Mouse (Mus musculus) bone marrow macrophage, adult 2 months (primary cell): Measurements from ENCODE around the gene Eif2a. TPM values are rescaled to one million over a fixed set of nuclear protein-coding genes. Genes with fewer than 3 reads are reported as not detected.

Experiments used
- H3K27ac ChIP-seq: 2 replicates; pipeline ENCODE4 v1.5.1; 2012; ENCODE audit warnings: low read depth, low read length; ENCODE audit not compliant: insufficient read depth
- H3K4me1 ChIP-seq: 2 replicates; pipeline ENCODE4 v1.6.1; 2012; ENCODE audit warnings: low read length; ENCODE audit not compliant: control insufficient read depth, insufficient read depth
- H3K4me3 ChIP-seq: 2 replicates; pipeline ENCODE4 v1.5.1; 2012; ENCODE audit warnings: mild to moderate bottlenecking, low read length, moderate library complexity; ENCODE audit not compliant: insufficient read depth
- CTCF ChIP-seq: IDR thresholded peaks from 2 replicates; pipeline ENCODE4 v1.5.1; 2012; ENCODE audit warnings: low read depth, mild to moderate bottlenecking, low read length, moderate library complexity
- POLR2A ChIP-seq: IDR thresholded peaks from 2 replicates; pipeline ENCODE4 v1.6.1; 2012; ENCODE audit warnings: mild to moderate bottlenecking, low read depth, low read length, borderline replicate concordance
- polyA plus RNA-seq: library from polyadenylated mRNA; stranded (reverse); fragments of >200 nt; gene quantifications from 2 replicates; pipeline ENCODE4 v1.2.4, GENCODE M21; 2012; ENCODE audit not compliant: missing spikeins, insufficient read depth, insufficient read length

The Eif2a gene
- 102 and 111 TPM in 2 replicates for polyA plus RNA-seq

DNA sequence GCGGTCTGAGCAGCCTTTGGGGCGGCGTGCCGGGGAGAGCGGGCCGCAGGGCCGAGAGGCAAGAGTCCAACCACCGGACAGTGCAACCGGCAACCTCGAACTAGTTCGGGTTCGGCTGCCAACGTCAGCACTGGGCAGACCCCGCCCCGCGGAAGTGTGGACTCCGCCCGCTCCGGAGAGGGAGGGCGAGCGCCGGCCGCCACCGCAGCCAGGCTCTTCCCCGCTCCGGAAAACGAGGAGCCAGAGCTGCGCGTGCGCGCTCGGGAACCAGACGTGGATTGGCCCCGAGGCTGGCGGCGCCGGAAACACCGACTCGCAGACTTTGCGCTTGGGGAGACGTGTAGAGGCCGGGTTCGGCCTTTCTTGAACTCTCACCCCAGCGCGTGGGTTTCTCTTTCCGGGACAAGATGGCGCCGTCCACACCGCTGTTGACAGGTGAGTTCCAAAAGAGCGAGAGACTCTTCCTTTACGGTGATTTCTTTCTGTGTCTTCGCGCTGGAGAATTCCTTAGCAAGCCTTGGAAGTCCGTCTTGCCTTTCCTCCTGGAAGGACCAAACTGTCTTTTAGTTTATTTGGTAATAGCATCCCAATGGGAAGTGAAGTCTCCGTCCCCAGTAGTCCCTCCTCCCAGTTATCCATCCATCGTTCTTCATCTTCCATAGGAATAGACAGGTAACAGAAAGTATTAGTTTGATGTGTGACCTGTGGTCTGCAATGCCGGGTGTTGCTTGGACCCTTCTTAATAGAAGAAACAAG lies at the start of gene Eif2a, which contains the start of gene Serp1:
Gene Eif2a, plus strand, starts transcription at position 170 of the 756 bp plus-strand sequence.
Gene Serp1, minus strand, starts transcription at position 241 of the 756 bp plus-strand sequence.
- Histone ChIP-seq H3K4me1 (peaks cover 18% of the 10 kb centered on the region), H3K27ac (peak within 1 kb of the TSS; percentile 80), H3K4me3 (peak within 1 kb of the TSS; percentile 98)
- TF ChIP-seq CTCF (no peak), POLR2A (no peak)

DNA sequence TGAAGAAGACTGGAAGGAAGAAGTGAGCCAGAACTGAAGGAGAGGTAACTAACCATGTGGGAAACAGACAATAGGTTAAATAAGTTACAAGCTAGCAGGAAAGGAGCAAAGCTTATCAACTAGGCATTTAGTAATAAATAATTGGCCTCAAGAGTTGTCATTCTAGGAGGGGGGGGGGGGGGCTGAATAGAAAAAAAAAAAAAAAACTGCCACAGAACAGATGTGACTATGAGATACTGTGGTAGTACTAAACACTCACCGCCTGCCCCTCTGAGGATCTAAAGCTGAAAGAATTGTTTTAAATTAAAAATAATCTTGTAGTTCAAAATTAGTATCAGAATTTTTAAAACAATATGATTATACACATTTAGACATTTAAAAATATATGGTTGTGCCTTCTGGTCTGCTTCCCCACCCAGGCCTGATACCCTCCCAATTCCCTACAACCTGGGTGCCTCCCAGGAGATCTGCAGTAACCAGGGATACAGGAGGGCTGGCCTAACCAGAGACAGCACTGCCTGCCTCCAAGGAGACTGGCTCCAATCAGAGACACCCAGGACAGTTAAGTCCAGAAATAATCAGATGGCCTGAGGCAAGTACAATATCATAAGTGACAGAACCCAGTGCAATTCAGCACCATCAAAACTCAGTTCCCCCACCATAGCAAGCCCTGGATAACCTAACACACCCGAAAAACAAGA lies 46.7 kb upstream of the Eif2a start:
- Histone ChIP-seq H3K4me3 (no peak overlapping the region), H3K27ac (no peak overlapping the region), H3K4me1 (no peaks in the 10 kb centered on the region)
- TF ChIP-seq CTCF (no peak), POLR2A (no peak)

DNA sequence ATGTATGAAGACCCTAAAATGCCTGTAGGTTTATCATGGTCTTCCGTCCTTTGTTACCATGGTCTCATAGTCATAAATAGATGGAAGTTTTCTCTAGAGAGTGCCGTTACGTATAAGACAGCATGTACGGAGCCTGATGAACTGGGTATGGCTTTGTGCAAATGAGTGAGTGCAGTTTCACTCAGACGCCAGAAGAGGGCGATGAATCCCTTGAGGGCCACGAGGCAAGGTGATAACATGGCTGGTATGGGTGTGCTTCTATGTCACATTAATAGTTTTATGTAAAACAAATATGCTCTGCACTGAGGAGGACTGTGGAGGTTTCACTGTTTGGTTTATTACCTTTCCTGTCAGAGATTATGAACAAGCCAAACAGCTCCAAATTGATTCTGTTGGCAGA lies 39.7 kb upstream of the Eif2a start:
- H3K27ac ChIP-seq = no peak overlapping the region
- TF ChIP-seq POLR2A (no peak), CTCF (no peak)
- 0 out of 2 replicates have a peak, but pooled peaks cover 2% of the 10 kb centered on the region for H3K4me1 ChIP-seq
- no peak overlapping the region for H3K4me3 ChIP-seq

DNA sequence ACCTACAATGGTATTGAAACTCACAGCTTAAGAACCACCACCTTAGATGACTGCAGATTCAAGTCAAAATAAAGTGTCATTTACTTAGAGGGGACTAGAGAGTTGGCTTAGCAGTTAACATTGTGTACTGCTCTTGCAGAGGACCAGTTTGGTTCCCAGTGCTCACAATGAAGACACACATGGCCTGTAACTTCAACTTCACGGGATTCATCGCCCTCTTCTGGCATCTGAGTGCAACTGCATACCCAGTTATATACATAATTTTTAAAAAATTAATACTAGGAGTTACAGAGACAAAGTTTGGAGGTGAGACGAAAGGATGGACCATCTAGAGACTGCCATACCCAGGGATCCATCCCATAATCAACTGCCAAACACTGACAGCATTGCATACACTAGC lies 38.5 kb upstream of the Eif2a start:
- 0 out of 2 replicates have a peak, but pooled peaks cover 2% of the 10 kb centered on the region for H3K4me1 ChIP-seq
- no peak overlapping the region for H3K27ac ChIP-seq
- H3K4me3 ChIP-seq = no peak overlapping the region
- TF ChIP-seq POLR2A (no peak), CTCF (no peak)

DNA sequence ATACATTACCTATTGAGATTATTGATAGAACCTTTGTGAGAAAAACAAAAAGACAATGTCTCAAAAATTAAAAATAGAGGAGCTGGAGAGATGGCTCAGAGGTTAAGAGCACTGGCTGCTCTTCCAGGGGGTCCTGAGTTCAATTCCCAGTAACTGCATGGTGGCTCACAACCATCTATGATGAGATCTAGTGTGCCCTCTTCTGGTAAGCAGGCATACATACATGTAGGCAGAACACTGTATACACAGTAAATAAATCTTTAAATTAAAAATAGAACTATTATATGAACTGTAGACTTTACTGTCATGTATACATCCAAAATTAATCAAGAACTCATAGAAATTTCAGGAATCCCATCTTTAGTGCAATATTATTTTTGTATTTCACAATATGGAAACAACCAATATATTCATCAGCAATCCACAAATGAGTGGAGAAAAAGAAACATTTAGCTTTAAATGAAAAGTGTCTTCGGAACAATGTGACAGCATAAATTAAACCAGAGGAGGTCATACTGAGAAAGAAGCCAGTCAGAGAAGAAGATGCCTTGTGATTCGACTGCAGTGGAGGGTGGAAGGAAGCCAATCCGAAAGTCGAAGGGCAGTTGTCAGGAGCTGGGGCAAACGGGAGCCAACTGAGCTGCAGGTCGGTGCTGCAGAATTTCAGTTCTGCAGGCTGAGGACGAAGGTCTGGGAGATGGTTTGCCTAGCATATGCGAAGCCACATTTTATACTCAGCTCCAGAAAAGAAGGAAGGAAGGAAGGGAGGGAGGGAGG lies 37.4 kb upstream of the Eif2a start:
- Histone ChIP-seq H3K4me1 (0 out of 2 replicates have a peak, but pooled peaks cover 2% of the 10 kb centered on the region), H3K4me3 (peak overlapping the region; percentile 30), H3K27ac (no peak overlapping the region)
- TF ChIP-seq CTCF (no peak; the same call in 1 of the 2 replicates), POLR2A (no peak)

DNA sequence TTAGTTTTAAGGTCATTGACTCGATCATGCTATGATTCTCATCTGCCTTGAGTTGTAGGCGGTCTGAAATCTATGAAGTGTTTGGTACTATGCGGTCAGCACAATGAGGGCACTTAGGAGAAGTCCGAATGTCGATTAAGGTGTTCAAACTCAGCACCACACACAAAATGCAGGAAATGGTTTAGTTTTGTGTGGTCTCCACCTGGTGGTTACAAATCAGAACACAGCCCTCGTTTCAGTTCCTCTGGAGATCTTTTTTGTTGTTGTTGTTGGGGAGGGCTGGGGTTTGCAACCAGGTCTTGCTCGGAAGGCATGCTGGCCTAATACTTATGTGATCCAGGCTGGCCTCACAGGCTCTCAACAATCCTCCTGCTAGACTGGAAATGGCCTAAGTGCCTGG lies 34.8 kb upstream of the Eif2a start:
- Histone ChIP-seq H3K4me3 (no peak overlapping the region), H3K27ac (no peak overlapping the region), H3K4me1 (0 out of 2 replicates have a peak, but pooled peaks cover 2% of the 10 kb centered on the region)
- TF ChIP-seq POLR2A (no peak), CTCF (no peak)

DNA sequence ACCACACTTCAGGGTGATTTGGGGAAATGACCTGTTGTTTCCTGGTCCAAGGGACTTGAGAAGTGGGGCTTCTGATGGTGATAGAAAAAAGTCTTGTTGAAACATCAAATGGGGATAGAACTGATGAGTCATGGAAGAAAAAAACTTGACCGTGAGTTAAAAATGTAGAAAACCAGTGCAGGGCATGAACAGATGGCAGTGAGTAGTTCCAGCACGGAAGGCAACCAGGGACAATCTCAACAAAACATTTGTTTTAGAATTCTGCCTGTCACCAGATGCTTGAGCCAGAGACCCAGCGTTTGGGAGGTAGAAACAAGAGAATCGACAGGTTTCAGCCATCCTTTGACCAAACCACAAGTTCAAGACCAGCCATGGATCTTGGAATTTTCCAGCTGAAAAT lies 32.0 kb upstream of the Eif2a start:
- TF ChIP-seq CTCF (no peak), POLR2A (no peak)
- Histone ChIP-seq H3K27ac (no peak overlapping the region), H3K4me1 (no peaks in the 10 kb centered on the region), H3K4me3 (no peak overlapping the region)

DNA sequence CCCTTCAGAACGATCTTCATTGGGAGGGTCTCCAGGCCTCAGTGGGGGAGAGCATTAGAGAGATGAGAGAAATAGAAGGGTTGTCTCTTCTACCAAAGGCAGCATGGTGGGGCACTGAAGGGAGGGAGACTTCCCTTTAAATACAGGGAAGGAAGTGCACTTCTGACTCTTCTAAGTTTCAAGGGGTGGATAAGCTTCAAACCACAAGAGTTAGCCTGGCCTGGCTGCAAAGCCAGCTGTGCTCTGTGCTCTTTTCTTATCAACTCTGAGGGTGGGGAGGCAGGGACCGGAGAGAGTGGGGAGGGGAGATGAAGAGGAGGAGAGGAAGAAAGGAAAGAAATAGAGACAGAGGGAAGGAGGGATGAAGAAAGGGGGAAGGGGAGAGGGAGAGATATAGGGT lies 23.7 kb upstream of the Eif2a start:
- peaks cover 26% of the 10 kb centered on the region for H3K4me1 ChIP-seq
- no peak overlapping the region for H3K4me3 ChIP-seq
- peak overlapping the region; percentile 84 for H3K27ac ChIP-seq
- TF ChIP-seq POLR2A (no peak), CTCF (no peak)

DNA sequence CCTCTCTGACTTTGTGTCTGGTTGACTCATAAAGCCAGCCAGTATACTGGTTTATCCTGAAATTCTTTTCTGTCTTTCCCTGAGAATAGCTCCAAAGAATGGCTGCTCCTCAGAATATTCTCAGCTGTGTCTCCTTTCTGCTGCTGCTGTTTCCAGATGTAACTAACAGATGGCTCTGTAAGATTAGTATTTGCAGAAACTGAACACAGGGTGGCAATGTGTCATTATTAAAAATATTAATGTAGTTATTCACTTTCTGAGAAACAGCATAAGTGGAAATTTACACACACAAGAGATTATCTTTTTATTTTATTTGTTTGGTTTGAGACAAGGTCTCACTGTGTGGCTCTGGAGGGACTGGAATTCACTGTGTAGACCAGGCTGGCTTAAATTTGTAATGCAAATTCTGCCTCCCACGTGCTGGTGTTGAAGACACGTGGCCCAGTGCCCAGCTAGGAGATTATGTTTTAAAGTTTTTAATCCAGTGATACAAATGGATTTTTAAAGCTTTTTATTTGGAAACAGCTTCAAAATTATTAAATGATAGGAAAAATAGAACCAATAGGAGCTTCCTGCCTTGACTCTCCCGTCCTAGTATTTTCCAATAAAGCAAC lies 21.8 kb upstream of the Eif2a start:
- Histone ChIP-seq H3K4me3 (no peak overlapping the region), H3K4me1 (peaks cover 32% of the 10 kb centered on the region), H3K27ac (0 out of 2 replicates have a peak overlapping the region, but pooled peaks have one; percentile 6)
- TF ChIP-seq POLR2A = no peak
- TF ChIP-seq CTCF = no peak
